Mouse (Mus musculus): ENCODE results near the gene Tra2b.
A peak's percentile ranks its signal among the peaks of the same experiment; 100 is the strongest.
"Not testable (repeated sequence)": the region's sequence is repeated elsewhere in the genome, so short reads cannot be mapped to it uniquely, and the experiment has no call there.

Tra2b gene

DNA sequence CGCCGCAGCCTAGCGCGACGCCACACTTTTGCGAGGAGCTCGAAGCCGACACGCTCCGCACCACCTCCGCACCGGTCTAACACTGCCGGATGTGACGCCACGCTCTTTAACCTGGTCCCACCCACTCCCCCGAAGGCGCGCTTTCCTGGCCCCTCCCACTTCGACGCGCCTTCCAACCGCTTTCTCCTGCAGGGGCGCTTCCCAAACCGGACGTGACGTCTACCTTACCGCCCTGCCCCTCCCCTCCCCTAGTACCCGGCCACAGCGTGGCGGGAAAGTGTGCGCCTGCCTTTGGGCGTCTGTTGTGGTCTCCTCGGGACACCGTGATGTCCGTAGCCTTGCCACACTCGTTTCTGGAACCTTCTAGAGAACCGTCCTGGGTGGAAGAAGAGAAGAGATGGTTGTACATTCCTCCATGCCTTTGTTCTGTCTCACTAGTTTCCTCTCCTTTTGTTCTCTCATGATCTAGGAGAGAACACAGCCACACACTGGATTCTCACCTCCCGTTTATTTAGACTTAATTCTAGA, at the start of gene Tra2b:
TSS of gene Tra2b (minus strand) at position 157 of the 528 bp plus-strand sequence.
- peak; percentile 96 to 97 for DNase-seq

DNA sequence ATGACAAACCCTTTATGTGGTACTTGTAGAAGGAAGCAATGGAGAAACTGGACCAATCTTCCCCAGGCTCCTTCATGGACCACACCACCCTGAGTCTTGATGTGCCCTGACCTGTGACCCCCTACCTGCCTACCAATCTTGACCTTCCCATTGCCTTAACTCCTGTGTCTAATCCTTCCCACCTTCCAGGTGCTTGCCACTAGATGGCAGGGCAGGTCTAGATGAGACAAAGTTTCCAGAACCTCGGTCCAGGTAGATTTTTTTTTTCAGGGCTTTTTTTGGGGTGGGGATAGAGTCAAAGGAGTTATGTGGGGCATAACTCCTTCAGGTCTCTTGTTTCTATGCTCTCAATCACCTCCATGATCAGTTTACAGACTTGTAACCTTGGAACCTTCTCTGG, 44.8 kb upstream of the Tra2b start:
- DNase-seq, result peak; percentile 58 to 61

DNA sequence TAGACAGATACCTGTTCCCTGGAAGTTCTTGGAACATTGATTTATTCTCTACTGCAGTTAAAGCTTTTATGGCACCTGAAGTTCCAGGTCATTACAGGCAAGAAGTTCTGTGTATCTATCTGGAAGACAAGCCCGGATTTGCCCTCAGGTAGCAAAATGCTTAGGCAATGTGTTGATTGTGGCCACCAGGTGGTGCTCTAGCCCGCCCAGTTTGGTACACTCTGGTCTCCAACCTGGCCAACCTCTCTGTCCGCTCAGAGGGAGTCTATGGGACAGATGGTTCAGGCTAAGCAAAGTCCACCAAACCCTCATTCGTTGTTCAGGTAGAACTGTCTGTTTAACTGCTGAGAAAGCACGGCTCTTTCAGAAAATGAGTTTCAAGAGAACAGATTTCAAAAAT, 36.8 kb upstream of the Tra2b start:
- peak; percentile 79 to 81 for DNase-seq

DNA sequence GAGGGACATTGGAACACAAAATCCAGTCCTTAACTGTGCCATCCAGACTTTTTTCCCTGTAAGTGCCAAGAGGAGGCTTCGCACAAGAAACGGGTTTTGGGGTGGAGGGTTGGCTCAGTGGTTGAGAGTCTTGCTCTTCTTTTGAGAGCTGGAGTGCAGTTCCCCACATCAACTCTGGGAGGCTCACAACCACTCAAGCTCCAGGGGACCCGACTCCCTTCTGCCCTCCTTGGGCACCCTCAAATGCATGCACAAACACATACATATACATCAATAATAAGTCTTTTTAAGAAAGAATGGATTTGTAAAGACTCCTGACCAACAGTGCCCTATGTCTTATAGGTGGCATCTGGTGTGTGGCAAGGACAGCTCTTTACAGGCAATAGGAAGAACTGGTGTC, 35.6 kb upstream of the Tra2b start:
- DNase-seq, result no peak

DNA sequence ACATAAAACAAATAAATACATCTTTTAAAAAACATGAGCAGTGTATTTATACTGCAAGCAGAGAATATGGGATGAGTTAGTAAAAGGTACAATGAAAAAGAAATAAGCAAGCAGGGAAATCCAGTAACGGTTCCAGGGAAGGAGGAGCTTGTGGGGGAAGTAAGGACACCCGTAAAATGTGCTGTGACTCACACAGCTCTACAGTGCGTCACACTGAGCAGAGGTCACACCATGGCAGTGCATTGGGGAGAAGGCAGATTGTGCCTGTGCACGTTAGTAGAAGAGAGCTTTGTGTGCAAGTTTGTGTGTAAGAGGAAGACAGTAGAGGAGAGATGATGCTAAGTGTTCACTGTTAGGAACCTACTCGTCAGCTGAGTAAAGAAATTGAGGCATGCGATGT, 31.1 kb upstream of the Tra2b start:
- no peak for DNase-seq

DNA sequence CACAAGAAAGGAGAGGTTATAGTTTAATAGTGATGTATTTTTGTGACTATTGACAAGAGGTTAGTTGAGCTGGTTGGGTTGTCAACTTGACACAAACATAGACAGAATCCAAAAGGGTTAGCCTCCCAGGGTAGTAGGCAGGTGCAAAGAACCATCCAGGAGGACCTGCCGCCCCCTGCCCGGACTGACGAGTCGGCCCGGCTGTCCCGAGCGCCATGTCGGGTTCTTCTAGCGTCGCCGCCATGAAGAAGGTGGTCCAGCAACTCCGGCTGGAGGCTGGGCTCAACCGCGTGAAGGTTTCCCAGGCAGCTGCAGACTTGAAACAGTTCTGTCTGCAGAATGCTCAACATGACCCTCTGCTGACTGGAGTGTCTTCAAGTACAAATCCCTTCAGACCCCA, 29.0 kb upstream of the Tra2b start:
- DNase-seq, result not testable (repeated sequence)

DNA sequence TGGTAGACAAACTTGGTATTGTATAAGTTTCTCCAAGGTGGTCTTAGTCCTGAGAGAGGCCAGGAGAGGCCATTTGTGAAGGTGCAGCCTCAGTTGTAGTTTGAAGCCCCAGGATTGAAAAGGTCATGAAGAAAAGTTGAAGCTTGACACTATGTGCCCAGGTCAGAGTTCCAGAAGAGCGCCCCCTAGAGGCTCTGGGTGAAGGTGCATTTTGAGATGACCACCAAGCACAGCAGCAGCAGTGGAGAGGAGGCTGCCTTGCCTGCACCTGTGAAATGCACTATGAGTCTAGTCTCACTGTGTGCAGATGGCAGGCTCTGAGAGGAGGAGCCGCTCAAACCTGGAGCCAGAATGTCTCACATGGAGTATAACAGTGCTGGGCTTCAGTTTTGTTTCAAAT, 27.8 kb upstream of the Tra2b start:
- DNase-seq, result peak; percentile 42 to 43

DNA sequence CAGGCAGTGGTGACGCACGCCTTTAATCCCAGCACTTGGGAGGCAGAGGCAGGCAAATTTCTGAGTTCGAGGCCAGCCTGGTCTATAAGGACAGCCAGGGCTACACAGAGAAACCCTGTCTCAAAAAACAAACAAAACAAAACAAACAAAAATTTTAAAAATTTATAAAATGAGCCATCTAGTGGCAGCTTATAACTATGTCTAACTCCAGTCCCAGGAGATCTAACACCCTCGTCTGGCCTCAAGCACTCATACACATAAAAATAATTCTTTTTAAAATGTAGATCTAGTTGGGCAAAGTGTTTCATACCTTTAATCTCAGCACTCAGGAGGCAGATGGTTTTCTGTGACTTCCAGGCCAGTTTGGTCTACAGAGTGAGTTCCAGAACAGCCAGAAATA, 26.6 kb upstream of the Tra2b start:
- DNase-seq, result no peak

DNA sequence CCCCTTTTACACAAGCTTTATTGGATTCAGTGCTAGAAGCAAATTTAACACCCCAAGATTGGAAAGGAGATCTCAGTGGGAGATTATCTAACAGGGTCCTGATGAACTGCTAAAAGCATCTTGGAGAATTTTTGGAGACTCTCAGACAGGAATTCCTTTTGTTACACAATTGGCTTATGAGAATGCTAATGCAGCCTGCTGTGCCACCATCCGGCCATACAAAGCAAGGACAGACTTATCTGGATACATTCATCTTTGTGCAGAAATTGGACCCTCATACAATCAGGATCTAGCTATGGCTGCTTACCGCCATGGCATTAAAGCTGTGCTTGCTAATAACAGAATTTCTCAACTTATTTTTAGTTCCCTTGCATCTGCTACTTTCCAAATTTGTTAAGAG, 23.8 kb upstream of the Tra2b start:
- DNase-seq, result no peak

DNA sequence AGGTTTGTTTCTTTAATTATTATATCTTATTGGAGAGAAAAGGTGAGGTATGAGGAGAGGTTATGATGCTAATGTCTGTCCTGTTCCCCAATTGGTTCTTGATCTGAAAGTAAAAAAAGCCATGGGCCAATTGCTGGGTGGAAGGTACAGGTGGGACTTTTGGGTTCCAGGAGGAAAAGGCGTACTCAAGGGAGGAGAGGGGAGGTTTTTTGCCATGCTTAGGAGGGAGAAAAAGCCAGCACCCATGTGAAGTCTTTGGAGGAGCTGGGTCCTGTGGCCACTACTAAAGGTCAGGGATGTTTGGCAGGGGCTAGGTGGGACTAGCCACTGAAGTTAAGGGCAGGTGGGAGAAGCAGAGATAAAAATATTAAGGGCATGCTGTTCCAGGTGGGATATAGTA, 21.2 kb upstream of the Tra2b start:
- no peak for DNase-seq

DNA sequence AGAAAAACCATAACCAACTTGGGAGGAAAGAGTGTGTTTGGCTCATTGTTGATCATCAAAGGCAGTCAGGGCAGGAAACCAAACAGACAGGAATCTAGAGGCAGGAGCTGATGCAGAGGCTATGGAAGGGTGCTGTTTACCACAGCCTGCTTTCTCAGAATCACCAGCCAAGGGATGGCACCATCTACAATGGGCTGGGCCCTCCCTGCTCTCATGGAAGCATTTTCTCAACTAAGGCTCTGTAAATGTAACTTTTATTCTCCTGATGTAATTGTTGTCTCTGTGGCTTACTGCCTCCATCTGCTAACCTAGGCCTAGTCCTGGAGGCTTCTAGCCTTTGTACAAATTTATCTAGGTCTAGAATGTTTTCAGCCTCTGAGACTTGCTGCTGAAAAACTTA, 10.7 kb upstream of the Tra2b start:
- no peak for DNase-seq

DNA sequence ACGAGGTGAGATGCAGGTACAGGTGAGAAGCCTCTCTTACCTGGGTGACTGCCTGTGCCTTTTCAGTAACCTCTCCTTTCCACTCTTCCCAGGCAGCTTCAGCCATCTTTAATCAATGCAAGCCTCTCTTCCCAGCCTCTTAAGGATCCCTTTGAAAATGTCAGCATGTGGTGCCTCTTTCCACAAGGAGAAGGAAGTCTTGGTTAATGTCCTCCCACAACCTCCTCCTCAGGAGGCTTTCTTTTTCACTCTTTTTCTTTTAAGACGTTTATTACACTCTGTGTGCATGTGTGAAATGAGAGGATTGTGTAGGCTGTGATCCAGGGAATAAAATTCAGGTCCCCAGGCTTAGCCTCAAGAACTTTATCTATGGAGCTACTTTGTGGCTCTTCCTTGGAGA, 9.3 kb upstream of the Tra2b start:
- DNase-seq, result no peak

DNA sequence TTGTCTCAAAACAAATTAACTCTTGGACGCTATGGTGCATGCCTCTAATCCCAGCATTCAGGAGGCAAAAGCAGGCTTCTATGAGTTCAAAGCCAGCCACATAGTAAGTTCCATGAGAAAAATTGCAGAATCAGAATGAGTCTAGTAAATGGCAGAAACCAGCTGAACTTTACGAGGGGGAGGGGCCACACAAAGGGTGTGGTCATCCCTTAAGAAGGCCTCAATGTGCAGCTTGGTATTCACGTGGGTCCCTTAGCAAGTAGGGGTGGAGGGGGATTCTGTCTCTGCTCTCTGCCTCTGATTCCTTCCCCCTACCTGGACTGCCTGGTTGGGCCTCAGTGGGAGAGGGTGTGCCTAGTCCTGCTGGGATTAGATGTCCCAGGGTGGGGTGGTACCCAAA, 4.7 kb upstream of the Tra2b start:
- no peak for DNase-seq

DNA sequence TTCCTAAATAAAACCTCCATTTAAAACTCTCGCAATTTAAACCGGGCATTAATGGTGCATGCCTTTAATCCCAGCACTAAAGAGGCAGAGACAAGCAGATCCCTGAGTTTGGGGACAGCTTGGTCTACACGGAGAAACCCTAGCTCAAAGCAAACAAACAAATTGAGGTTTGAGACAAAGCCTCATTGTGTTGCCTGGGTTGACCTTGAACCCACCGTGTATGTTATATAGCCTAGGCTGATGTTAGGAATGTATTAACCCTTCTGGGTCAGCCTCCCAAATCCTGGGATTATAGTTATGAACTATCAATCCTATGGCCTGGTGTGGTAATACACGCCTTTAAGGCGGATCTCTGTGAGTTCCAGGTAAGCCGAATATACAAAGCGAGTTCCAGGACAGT, 579 bp upstream of the Tra2b start:
- no peak for DNase-seq

DNA sequence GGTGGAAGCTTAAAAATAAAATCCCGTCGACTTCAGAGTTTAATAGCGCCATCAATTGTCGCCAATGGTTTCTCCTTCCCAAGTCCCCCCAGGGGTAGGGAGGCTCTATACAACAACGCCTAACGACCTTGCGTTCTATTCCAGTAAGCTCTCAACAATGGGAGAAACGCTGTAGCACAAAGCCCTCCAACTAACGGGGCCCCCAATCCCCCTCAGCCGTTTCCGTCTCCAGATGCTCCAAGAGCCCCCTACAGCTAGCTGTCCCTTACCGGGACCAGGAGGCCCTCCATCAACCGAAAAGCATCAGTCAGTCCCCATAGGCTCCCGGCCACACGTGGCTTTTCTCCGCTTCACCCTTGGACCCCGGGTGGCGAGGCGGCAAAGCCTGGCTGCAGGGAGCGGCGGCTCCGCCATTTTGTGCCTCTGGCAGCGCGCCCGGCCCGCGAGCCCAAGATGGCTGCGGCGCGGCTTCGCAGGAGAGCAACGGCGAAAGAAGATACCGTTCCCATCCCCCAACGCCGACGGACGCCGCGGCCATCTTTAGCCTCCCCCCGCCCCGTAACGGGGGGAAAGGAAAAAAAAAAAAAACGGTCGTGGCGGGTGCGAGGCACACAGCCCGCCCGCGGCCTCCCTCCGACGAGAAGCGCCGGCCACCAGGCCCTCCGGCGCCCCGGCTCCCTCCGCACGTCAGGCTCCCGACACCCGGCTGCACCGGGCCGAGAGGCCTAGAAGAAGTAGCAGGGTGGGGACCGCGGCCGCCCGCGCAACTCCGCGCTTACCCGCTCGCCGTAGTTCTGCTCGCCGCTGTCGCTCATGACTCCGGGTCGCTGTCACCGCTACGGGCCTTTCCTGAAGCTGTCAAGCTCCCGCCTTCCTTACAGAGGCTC, 600 bp downstream of the Tra2b start:
- peak; percentile 85 for DNase-seq

DNA sequence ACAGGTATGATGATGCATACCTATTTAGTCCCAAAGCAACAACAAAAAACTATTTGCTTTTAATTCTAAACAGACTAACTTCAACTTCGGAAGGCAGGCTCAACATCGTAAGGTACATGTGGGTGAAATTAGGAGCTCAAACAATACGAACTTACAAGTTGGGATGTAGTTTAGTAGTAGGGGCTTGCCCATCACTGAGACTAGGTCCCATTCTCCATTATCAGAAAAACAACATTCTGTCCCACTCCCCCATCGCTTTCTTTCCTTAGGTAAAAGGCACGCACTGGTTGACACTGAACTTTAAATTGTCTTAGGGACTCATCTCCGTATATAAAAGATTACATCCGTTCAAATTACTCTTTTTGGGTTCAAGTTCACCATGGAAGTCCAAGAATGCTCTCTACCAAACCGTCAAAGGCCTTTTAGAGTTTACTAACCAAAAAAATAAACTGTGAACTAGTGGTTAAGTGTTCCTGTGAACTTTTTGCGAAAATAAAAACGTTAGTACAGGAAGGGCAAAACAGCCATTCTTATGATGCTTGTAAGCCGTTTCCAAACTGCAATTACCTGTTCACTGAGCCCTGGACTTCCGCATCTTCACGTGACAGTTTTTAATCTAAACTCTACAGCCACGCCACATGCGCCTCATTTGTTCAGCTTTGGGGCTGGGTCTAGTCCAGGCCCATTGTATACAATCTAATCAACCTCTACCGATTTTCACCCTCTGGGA, 1.4 kb downstream of the Tra2b start:
- DNase-seq, result peak; percentile 70

DNA sequence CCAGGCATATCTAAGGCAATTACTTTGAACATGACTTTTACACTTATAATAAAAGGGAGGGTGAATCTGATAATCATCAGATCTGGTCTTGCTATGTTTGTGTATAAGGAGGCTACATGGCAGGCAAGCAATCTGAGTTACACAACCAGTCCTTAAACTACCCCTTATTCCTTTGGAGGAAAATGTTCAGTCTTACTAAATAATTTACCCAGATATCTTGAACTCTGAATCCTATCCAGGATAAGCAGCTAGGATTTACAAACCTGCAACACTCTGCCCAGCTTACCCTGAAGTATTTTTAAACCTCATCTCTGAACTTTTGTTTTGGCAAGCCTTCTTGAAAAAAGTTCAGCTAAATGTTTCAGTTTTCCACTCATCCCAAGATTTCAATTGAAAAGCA, 2.7 kb downstream of the Tra2b start:
- DNase-seq, result no peak

DNA sequence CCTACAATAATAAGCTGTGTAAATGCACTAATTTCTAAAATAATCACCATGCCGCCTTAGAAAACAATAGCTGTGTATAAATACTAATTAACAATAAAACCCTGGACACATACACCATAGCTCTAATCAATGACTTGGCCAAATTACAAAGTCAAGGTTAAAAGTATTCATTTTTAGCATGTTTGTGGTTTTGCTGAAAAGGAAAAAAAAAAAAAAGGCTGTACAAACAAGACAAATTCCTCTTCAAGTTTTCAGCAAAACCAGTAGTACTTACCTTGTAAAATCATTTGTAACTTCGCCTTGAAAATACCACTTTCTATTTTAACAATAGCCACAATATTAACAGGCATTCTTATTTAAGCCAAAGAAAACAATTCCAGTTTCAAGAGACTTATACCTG, 4.2 kb downstream of the Tra2b start:
- DNase-seq, result no peak

DNA sequence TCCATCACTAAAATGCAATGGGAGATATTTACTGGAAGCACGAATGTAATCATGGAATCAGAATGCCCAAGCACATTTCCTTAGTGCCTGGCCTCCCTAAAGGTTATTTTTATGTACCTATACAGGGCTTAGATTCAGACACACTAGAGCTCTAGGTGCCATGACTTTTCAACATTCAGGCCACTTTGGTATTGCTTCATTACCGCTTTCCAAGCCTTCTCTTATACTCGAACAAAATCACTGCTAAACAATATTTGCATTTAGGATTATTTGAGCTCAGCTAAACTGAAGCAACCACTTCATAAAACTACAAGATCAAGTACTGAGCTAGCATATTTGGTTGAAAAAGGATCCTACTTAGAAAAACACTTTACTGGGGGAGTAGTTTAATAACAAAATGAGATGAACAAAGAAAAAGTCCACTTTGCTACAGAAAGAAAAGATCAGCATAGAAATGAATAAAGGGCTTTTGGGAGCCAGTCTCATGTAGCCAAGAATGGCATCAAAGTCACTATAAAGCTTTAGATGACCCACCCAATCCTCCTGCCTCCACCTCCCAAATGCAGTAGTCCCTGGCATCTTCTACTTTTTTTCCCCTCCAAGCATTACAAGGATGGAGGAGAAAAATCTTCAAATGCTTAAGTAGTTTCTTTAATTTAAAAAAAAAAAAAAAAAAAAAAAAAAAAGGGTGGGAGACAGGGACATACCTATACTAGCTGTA, 5.2 kb downstream of the Tra2b start:
- DNase-seq, result no peak

DNA sequence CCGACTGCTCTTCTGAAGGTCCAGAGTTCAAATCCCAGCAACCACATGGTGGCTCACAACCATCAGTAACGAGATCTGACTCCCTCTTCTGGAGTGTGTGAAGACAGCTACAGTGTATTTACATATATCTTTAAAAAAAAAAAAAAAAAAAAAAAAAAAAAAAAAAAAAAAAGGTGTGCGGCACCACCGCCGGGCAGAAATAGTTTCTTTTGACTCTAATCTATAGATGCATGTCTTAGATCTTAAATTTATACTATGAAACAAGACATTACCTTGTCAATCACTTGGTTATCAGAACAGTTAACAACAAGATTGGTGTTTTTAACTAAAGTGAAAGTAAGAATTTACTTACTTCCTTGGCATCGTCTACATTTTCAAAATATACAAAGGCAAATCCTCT, 13.6 kb downstream of the Tra2b start:
- not testable (repeated sequence) for DNase-seq

DNA sequence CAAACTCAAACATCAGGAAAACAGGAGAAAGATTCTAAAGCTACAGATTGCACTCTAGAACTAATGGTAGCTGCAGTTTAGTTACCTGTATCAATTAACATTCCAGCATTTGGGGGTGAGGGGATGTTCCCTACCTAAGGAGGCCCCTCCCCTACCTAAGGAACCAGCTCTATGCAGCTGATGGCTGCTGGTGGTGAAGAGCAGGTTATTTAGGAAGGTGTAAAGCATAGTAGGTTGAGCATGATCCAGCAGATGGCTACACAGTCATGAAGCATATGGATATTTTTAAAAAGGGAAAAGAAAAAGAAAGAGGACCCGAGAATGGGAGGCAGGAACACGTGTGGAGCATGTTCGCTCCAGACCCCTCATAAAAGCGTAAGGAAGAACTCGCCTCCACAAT, 15.5 kb downstream of the Tra2b start:
- no peak for DNase-seq

DNA sequence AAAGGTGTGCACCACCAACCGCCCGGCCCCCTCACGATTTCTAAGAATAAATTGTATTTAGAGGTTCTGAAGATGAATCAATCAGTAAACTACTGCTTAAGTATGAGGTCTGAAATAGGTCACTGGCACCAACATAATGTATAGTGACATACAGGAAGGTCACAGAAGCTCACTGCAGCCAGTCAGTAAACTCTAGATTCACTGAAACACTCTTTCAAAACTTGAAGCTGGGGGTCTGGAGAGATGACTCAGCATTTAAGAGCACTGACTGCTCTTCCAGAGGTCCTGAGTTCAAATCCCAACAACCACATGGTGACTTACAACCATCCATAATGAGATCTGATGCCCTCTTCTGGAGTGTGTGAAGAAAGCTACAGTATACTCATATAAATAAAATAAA, 16.1 kb downstream of the Tra2b start:
- DNase-seq, result no peak

DNA sequence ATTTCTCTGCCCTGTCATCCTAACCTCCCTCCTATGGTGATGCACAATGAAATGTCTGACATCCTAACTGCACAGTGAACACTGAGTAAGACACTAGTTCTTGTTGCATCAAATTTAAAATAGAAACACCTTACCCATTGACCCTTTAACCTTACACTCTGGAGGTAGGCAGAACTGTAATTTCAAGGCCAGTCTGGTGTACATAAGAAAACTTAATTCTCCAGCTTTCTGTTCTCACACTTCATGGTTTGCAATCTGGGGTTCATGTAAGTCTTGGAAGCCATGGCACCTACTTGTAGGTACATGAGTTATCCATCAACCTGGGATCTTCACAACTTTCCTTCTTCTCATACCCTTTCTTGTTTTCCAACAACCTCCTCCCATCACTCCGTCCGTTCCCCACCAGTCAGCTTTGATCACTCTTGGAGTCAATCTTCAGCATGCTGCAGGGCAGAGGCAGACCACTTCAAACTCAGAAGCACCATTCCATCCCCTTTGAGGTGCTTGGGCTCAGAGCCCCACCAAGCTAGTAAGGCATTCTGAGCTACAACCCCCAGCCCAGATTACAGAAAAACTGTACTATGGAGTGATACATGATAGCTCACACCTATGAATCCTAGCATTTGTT, 23.5 kb downstream of the Tra2b start:
- no peak for DNase-seq

Data from B cell, adult 2 months (primary cell).